Mouse (Mus musculus) heart, adult 8-10 months (tissue): ENCODE measurements around the gene Cpeb1. TPM values are rescaled to one million over a fixed set of nuclear protein-coding genes. Genes with fewer than 3 reads are reported as not detected.
"Not testable (repeated sequence)": the region's sequence is repeated elsewhere in the genome, so short reads cannot be mapped to it uniquely, and the experiment has no call there.

Experiments
- DNase-seq: peaks from one replicate; pipeline ENCODE4 v3.0.0; 2022; ENCODE audit warnings: low spot score
- total RNA-seq, 4 experiments: library from RNA; stranded (reverse); gene quantifications; 2 replicates each; pipeline ENCODE4 v1.2.4; 2022

Gene Cpeb1
- 10 to 100 TPM; 16.6 to 21.5 (median 20.8) TPM for total RNA-seq

GRCm38 (mm10) chr7:81455155-81455651 is at the start of gene Cpeb1:
Cpeb1 (minus strand) TSS chr7:81455465.
- peak; percentile 59 for DNase-seq

- no peak for DNase-seq
Measured at GRCm38 (mm10) chr7:81501050-81501449, 45.8 kb upstream of the Cpeb1 start.

- DNase-seq = no peak
Measured at GRCm38 (mm10) chr7:81498181-81498580, 42.9 kb upstream of the Cpeb1 start, which contains the start of gene BC048679. BC048679 (minus strand) TSS chr7:81498281.

GRCm38 (mm10) chr7:81497171-81497570 is 41.9 kb upstream of the Cpeb1 start:
- no peak for DNase-seq

- DNase-seq = peak; percentile 2
Measured at GRCm38 (mm10) chr7:81493331-81494021, 38.2 kb upstream of the Cpeb1 start, which contains the start of gene Ap3b2. Ap3b2 (minus strand) TSS chr7:81493925.

- no peak for DNase-seq
Measured at GRCm38 (mm10) chr7:81492628-81493027, 37.4 kb upstream of the Cpeb1 start.

GRCm38 (mm10) chr7:81489649-81490048 is 34.4 kb upstream of the Cpeb1 start:
- no peak for DNase-seq

GRCm38 (mm10) chr7:81480800-81481199 is 25.5 kb upstream of the Cpeb1 start:
- DNase-seq = no peak

GRCm38 (mm10) chr7:81479531-81480090 is 24.3 kb upstream of the Cpeb1 start:
- no peak for DNase-seq

- not testable (repeated sequence) for DNase-seq
Measured at GRCm38 (mm10) chr7:81478261-81478660, 23.0 kb upstream of the Cpeb1 start.

- no peak for DNase-seq
Measured at GRCm38 (mm10) chr7:81476833-81477232, 21.6 kb upstream of the Cpeb1 start.

- DNase-seq = no peak
Measured at GRCm38 (mm10) chr7:81475221-81475620, 20.0 kb upstream of the Cpeb1 start.

- no peak for DNase-seq
Measured at GRCm38 (mm10) chr7:81464906-81465450, 9.7 kb upstream of the Cpeb1 start.

GRCm38 (mm10) chr7:81464116-81464515 is 8.9 kb upstream of the Cpeb1 start:
- no peak for DNase-seq

- no peak for DNase-seq
Measured at GRCm38 (mm10) chr7:81462815-81463214, 7.5 kb upstream of the Cpeb1 start.

- peak; percentile 37 for DNase-seq
Measured at GRCm38 (mm10) chr7:81454331-81455039, 780 bp downstream of the Cpeb1 start.

GRCm38 (mm10) chr7:81453443-81454274 is 1.6 kb downstream of the Cpeb1 start:
- DNase-seq = peak; percentile 28

GRCm38 (mm10) chr7:81452971-81453441 is 2.3 kb downstream of the Cpeb1 start:
- peak; percentile 22 for DNase-seq

GRCm38 (mm10) chr7:81398957-81399356 is 56.3 kb downstream of the Cpeb1 start:
- DNase-seq = no peak

GRCm38 (mm10) chr7:81379363-81379762 is 75.9 kb downstream of the Cpeb1 start:
- no peak for DNase-seq

GRCm38 (mm10) chr7:81372337-81372920 is 82.8 kb downstream of the Cpeb1 start:
- DNase-seq = peak; percentile 28
